Mouse (Mus musculus): ENCODE data around the gene Hoxa2. TPM values are rescaled to one million over a fixed set of nuclear protein-coding genes. Genes with fewer than 3 reads are reported as not detected.

Hoxa2 gene
- total and polyA plus RNA-seq, 3 experiments = not detected

- DNase-seq (ENCODE audit: low spot score) = no peak
- no peak for TF ChIP-seq POLR2AphosphoS5 (IDR thresholded peaks at IDR 0.05; ENCODE audit: insufficient replicate concordance, low read depth, low read length)
- TF ChIP-seq TAL1 (conservative IDR thresholded peaks at IDR 0.05; ENCODE audit: low read depth, low read length) = no peak
- no peak for TF ChIP-seq GATA1 (IDR thresholded peaks at IDR 0.05; ENCODE audit: borderline replicate concordance, low read length)
- TF ChIP-seq GATA2 (IDR thresholded peaks at IDR 0.05; ENCODE audit: borderline replicate concordance, low read depth, low read length) = no peak
- no peak for ATAC-seq (ENCODE audit: extremely low read depth, insufficient number of reproducible peaks, low FRiP score, poor library complexity, severe bottlenecking)
- no peaks in the 10 kb centered on the region for H3K36me3 ChIP-seq (replicated peaks)
- no peaks in the 10 kb centered on the region for H3K4me1 ChIP-seq (ENCODE audit: insufficient read depth, low read depth, low read length)
- H3K27me3 ChIP-seq (ENCODE audit: insufficient read depth, low read length) = peaks cover 40% of the 10 kb centered on the region
- no peaks in the 10 kb centered on the region for H3K9me3 ChIP-seq (replicated peaks)
- H3K4me3 ChIP-seq (ENCODE audit: low read depth, low read length) = no peak overlapping the region
Measured at GRCm38 (mm10) chr6:52177806-52178205, 13.2 kb upstream of the Hoxa2 start.

GRCm38 (mm10) chr6:52177061-52177735 lies 12.6 kb upstream of the Hoxa2 start, which contains the start of gene 5730596B20Rik:
Gene 5730596B20Rik (plus strand): TSS chr6:52177498.
- TF ChIP-seq TAL1 (conservative IDR thresholded peaks at IDR 0.05; ENCODE audit: low read depth, low read length) = no peak
- TF ChIP-seq POLR2AphosphoS5 (IDR thresholded peaks at IDR 0.05; ENCODE audit: insufficient replicate concordance, low read depth, low read length) = no peak
- TF ChIP-seq CTCF (IDR thresholded peaks at IDR 0.05; ENCODE audit: low read depth, low read length) = no peak
- TF ChIP-seq GATA2 (IDR thresholded peaks at IDR 0.05; ENCODE audit: borderline replicate concordance, low read depth, low read length) = no peak
- TF ChIP-seq GATA1 (IDR thresholded peaks at IDR 0.05; ENCODE audit: borderline replicate concordance, low read length) = no peak
- no peak within 1 kb of the TSS for H3K4me3 ChIP-seq (ENCODE audit: low read depth, low read length)
- H3K9me3 ChIP-seq (replicated peaks) = no peaks in the 10 kb centered on the region
- peaks cover 45% of the 10 kb centered on the region for H3K27me3 ChIP-seq (ENCODE audit: insufficient read depth, low read length)
- H3K36me3 ChIP-seq (replicated peaks) = no peaks in the 10 kb centered on the region
- H3K4me1 ChIP-seq (ENCODE audit: insufficient read depth, low read depth, low read length) = no peaks in the 10 kb centered on the region
- no peak for DNase-seq (ENCODE audit: low spot score)
- no peak for ATAC-seq (ENCODE audit: extremely low read depth, insufficient number of reproducible peaks, low FRiP score, poor library complexity, severe bottlenecking)

GRCm38 (mm10) chr6:52176391-52176790 lies 11.8 kb upstream of the Hoxa2 start:
- no peak for ATAC-seq (ENCODE audit: extremely low read depth, insufficient number of reproducible peaks, low FRiP score, poor library complexity, severe bottlenecking)
- Histone ChIP-seq H3K4me3 (ENCODE audit: low read depth, low read length) (no peak overlapping the region), H3K9me3 (replicated peaks) (no peaks in the 10 kb centered on the region), H3K36me3 (replicated peaks) (no peaks in the 10 kb centered on the region), H3K4me1 (ENCODE audit: insufficient read depth, low read depth, low read length) (no peaks in the 10 kb centered on the region), H3K27me3 (ENCODE audit: insufficient read depth, low read length) (peaks cover 48% of the 10 kb centered on the region)
- TF ChIP-seq CTCF (IDR thresholded peaks at IDR 0.05; ENCODE audit: low read depth, low read length) = no peak
- no peak for TF ChIP-seq GATA2 (IDR thresholded peaks at IDR 0.05; ENCODE audit: borderline replicate concordance, low read depth, low read length)
- no peak for TF ChIP-seq POLR2AphosphoS5 (IDR thresholded peaks at IDR 0.05; ENCODE audit: insufficient replicate concordance, low read depth, low read length)
- no peak for TF ChIP-seq TAL1 (conservative IDR thresholded peaks at IDR 0.05; ENCODE audit: low read depth, low read length)
- no peak for TF ChIP-seq GATA1 (IDR thresholded peaks at IDR 0.05; ENCODE audit: borderline replicate concordance, low read length)
- DNase-seq (ENCODE audit: low spot score) = no peak

GRCm38 (mm10) chr6:52175864-52176263 lies 11.2 kb upstream of the Hoxa2 start:
- H3K4me1 ChIP-seq (ENCODE audit: insufficient read depth, low read depth, low read length) = no peaks in the 10 kb centered on the region
- no peaks in the 10 kb centered on the region for H3K36me3 ChIP-seq (replicated peaks)
- no peak for ATAC-seq (ENCODE audit: extremely low read depth, insufficient number of reproducible peaks, low FRiP score, poor library complexity, severe bottlenecking)
- TF ChIP-seq POLR2AphosphoS5 (IDR thresholded peaks at IDR 0.05; ENCODE audit: insufficient replicate concordance, low read depth, low read length) = no peak
- TF ChIP-seq TAL1 (conservative IDR thresholded peaks at IDR 0.05; ENCODE audit: low read depth, low read length) = no peak
- no peak for TF ChIP-seq CTCF (IDR thresholded peaks at IDR 0.05; ENCODE audit: low read depth, low read length)
- TF ChIP-seq GATA2 (IDR thresholded peaks at IDR 0.05; ENCODE audit: borderline replicate concordance, low read depth, low read length) = no peak
- TF ChIP-seq GATA1 (IDR thresholded peaks at IDR 0.05; ENCODE audit: borderline replicate concordance, low read length) = no peak
- no peak for DNase-seq (ENCODE audit: low spot score)
- no peak overlapping the region for H3K4me3 ChIP-seq (ENCODE audit: low read depth, low read length)
- no peaks in the 10 kb centered on the region for H3K9me3 ChIP-seq (replicated peaks)
- H3K27me3 ChIP-seq (ENCODE audit: insufficient read depth, low read length) = peaks cover 53% of the 10 kb centered on the region

GRCm38 (mm10) chr6:52174968-52175751 lies 10.5 kb upstream of the Hoxa2 start:
- ATAC-seq (ENCODE audit: extremely low read depth, insufficient number of reproducible peaks, low FRiP score, poor library complexity, severe bottlenecking) (no peak), DNase-seq (ENCODE audit: low spot score) (no peak)
- no peaks in the 10 kb centered on the region for H3K9me3 ChIP-seq (replicated peaks)
- no peaks in the 10 kb centered on the region for H3K4me1 ChIP-seq (ENCODE audit: insufficient read depth, low read depth, low read length)
- peaks cover 60% of the 10 kb centered on the region for H3K27me3 ChIP-seq (ENCODE audit: insufficient read depth, low read length)
- TF ChIP-seq GATA2 (IDR thresholded peaks at IDR 0.05; ENCODE audit: borderline replicate concordance, low read depth, low read length) (no peak), GATA1 (IDR thresholded peaks at IDR 0.05; ENCODE audit: borderline replicate concordance, low read length) (no peak), POLR2AphosphoS5 (IDR thresholded peaks at IDR 0.05; ENCODE audit: insufficient replicate concordance, low read depth, low read length) (no peak), CTCF (IDR thresholded peaks at IDR 0.05; ENCODE audit: low read depth, low read length) (no peak), TAL1 (conservative IDR thresholded peaks at IDR 0.05; ENCODE audit: low read depth, low read length) (no peak)
- H3K36me3 ChIP-seq (replicated peaks) = no peaks in the 10 kb centered on the region
- H3K4me3 ChIP-seq (ENCODE audit: low read depth, low read length) = no peak overlapping the region

GRCm38 (mm10) chr6:52173648-52174047 lies 9.0 kb upstream of the Hoxa2 start:
- Histone ChIP-seq H3K27me3 (ENCODE audit: insufficient read depth, low read length) (peaks cover 59% of the 10 kb centered on the region), H3K4me1 (ENCODE audit: insufficient read depth, low read depth, low read length) (no peaks in the 10 kb centered on the region), H3K9me3 (replicated peaks) (no peaks in the 10 kb centered on the region), H3K36me3 (replicated peaks) (no peaks in the 10 kb centered on the region), H3K4me3 (ENCODE audit: low read depth, low read length) (no peak overlapping the region)
- ATAC-seq (ENCODE audit: extremely low read depth, insufficient number of reproducible peaks, low FRiP score, poor library complexity, severe bottlenecking) (no peak), DNase-seq (ENCODE audit: low spot score) (no peak)
- TF ChIP-seq CTCF (IDR thresholded peaks at IDR 0.05; ENCODE audit: low read depth, low read length) = no peak
- no peak for TF ChIP-seq TAL1 (conservative IDR thresholded peaks at IDR 0.05; ENCODE audit: low read depth, low read length)
- TF ChIP-seq GATA2 (IDR thresholded peaks at IDR 0.05; ENCODE audit: borderline replicate concordance, low read depth, low read length) = no peak
- TF ChIP-seq GATA1 (IDR thresholded peaks at IDR 0.05; ENCODE audit: borderline replicate concordance, low read length) = no peak
- TF ChIP-seq POLR2AphosphoS5 (IDR thresholded peaks at IDR 0.05; ENCODE audit: insufficient replicate concordance, low read depth, low read length) = no peak

All from G1E (cell line).